Mouse (Mus musculus) embryonic facial prominence, embryonic 10.5 days (tissue): Measurements from ENCODE around the gene Hilpda. TPM values are rescaled to one million over a fixed set of nuclear protein-coding genes. Genes with fewer than 3 reads are reported as not detected.

Experiments
- DNase-seq: peaks from one replicate; pipeline ENCODE4 v3.0.0-alpha.2; 2017; ENCODE audit warnings: low spot score
- H3K27ac ChIP-seq: fragments of 300-500 bp; sonication (generic); replicated peaks from 2 replicates; pipeline ENCODE4 v1.5.1; 2016; ENCODE audit warnings: mild to moderate bottlenecking
- H3K27me3 ChIP-seq: fragments of 300-500 bp; sonication (generic); replicated peaks from 2 replicates; pipeline ENCODE4 v1.6.1; 2016; ENCODE audit warnings: low read depth, mild to moderate bottlenecking; ENCODE audit not compliant: poor library complexity, severe bottlenecking
- H3K36me3 ChIP-seq: fragments of 300-500 bp; sonication (generic); replicated peaks from 2 replicates; pipeline ENCODE4 v1.6.1; 2016; ENCODE audit warnings: mild to moderate bottlenecking, moderate library complexity
- H3K4me1 ChIP-seq: fragments of 300-500 bp; sonication (generic); 2 replicates; pipeline ENCODE4 v1.6.1; 2016
- H3K4me3 ChIP-seq: fragments of 300-500 bp; sonication (generic); 2 replicates; pipeline ENCODE4 v1.5.1; 2016; ENCODE audit warnings: mild to moderate bottlenecking, moderate library complexity
- H3K9me3 ChIP-seq: fragments of 300-500 bp; sonication (generic); 2 replicates; pipeline ENCODE4 v1.6.1; 2016; ENCODE audit warnings: mild to moderate bottlenecking
- WGBS: fragments of 180-500 bp; shearing (Covaris S2); methylation state at CpG from one replicate; pipeline ENCODE4 v1.1.7; 2016; 5-methylcytosine and 5-hydroxymethylcytosine counted together
- polyA plus RNA-seq: library from polyadenylated mRNA; unstranded; fragments of >200 nt; fragmentation: Nextera tagmentation; extraction: Ambion mirVana; gene quantifications from 2 replicates; pipeline ENCODE4 v1.2.1, GENCODE M21; 2016

Hilpda gene
- polyA plus RNA-seq, 1 experiment from 2014 or later: 35.3 TPM

DNA sequence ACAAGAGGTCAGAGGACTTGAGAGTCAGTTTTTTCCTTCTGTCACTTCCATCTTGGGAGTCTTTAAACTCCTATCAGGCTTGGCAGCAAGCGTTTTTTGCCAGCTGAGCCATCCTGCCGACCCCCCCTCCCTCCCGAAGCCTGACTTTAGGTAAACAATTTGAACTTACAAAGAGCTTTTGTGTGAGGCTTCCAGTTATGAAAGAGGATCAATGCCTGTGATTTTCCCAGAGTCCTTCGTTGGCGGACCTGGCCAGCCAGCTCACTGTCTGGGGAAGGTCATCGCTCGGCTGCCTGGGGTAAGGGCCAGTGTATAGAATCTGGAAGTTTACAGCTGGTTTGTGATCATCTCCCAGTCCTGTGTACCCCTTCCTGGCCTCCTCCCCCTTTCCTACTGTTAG is 8.4 kb downstream of the Hilpda start:
- WGBS: 35% methylated on average over 7 of the region's 7 CpGs
- no peak for DNase-seq
- Histone ChIP-seq H3K4me1 (peaks cover 16% of the 10 kb centered on the region), H3K27ac (peak overlapping the region; percentile 37; the same call in 1 of the 2 replicates), H3K4me3 (no peak overlapping the region), H3K9me3 (no peaks in the 10 kb centered on the region), H3K27me3 (no peaks in the 10 kb centered on the region), H3K36me3 (peaks cover 4% of the 10 kb centered on the region)

DNA sequence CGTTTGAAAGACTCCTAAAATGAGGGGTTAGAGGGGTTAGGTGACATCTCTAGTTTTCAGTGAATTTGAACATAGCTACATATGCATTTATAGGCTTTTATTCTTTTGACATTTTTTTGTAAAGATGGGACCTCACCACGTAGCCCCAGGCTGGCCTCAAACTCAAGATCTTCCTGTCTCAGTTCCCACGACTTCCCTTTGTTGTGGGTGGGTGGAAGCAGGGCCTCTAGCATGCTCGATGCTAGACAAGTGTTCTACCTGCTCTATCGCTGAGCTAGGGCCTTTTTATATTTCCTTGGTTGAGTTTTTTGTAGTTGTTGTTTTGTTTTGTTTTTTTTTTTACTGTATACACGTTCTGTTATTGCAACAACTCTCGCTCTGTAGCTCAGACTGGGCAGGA is 14.6 kb downstream of the Hilpda start:
- no peaks in the 10 kb centered on the region for H3K4me1 ChIP-seq
- H3K9me3 ChIP-seq: no peaks in the 10 kb centered on the region
- DNase-seq: no peak
- no peak overlapping the region for H3K27ac ChIP-seq
- no peak overlapping the region for H3K4me3 ChIP-seq
- WGBS: 74% methylated on average over 7 of the region's 7 CpGs
- H3K27me3 ChIP-seq: peaks cover 8% of the 10 kb centered on the region; the same call in 1 of the 2 replicates
- H3K36me3 ChIP-seq: no peaks in the 10 kb centered on the region

DNA sequence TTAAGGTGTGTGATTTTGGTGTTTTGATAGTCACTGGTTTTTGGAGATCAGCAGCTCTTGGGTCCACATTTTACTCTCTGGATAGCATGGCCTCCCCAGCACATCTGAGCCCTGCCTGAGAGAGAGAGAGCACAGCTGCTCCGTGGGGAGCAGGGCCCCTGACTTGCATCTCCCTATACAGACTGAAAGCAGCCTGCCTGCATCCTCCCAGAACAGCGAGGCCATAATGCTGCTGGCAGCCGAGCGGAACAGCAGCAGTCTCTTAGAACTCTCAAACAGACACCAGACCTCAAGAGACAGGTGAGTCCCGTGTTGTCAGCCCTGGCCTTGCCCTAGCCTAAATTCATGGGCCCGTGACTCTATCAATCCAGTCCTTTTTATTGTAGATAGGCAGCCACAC is 15.2 kb downstream of the Hilpda start:
- 34% methylated on average over 6 of the region's 6 CpGs for WGBS
- Histone ChIP-seq H3K4me1 (no peaks in the 10 kb centered on the region), H3K27me3 (peaks cover 8% of the 10 kb centered on the region; the same call in 1 of the 2 replicates), H3K36me3 (no peaks in the 10 kb centered on the region), H3K9me3 (no peaks in the 10 kb centered on the region), H3K4me3 (no peak overlapping the region), H3K27ac (no peak overlapping the region)
- no peak for DNase-seq

DNA sequence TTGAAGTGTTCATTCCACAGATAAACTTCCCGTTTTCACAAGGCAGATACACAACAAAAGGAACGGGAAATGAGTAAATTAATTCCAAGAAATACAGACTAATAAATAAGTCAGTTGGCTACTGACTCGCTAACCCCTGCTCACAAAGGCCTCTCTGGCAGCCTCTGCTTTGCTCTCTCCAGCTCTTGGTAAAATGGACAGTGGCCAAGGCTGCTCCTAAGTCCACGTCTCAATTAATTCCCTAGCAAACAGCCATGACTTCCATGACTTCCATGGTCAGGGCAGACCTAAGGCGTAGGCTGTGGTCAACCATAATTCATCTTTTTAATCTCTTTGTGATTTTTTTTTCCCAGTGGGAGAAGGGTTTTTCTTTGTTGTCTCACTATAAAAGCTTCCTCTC is 15.7 kb downstream of the Hilpda start:
- H3K4me3 ChIP-seq: no peak overlapping the region
- 64% methylated on average over 5 of the region's 5 CpGs for WGBS

DNA sequence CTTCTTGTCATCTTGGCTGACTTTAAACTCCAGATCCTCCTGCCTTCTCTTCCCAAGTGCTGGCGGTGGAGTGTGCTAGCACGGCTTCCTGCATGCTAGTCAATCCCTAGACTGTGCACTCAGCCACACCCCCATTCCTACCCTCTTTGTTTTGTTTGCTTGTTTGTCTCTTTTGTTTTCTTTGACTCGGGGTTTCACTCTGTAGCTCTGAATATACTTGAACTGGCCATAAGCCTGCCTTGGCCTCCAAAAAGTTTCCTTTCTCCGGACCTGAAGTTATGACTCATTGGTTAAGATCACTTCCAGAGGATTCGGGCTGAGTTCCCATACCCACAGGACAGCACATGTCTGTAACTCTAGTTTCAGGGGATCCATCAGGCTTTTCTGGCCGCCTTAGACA is 16.4 kb downstream of the Hilpda start:
- no peaks in the 10 kb centered on the region for H3K9me3 ChIP-seq
- H3K36me3 ChIP-seq: no peaks in the 10 kb centered on the region
- H3K27me3 ChIP-seq: peaks cover 8% of the 10 kb centered on the region; the same call in 1 of the 2 replicates
- H3K27ac ChIP-seq: no peak overlapping the region
- WGBS: 67% methylated on average over 6 of the region's 6 CpGs
- no peaks in the 10 kb centered on the region for H3K4me1 ChIP-seq
- no peak for DNase-seq
- H3K4me3 ChIP-seq: no peak overlapping the region

More for the DNA sequence above, 15.7 kb downstream of the Hilpda start:
- Histone ChIP-seq H3K36me3 (no peaks in the 10 kb centered on the region), H3K27me3 (peaks cover 8% of the 10 kb centered on the region; the same call in 1 of the 2 replicates), H3K9me3 (no peaks in the 10 kb centered on the region), H3K4me1 (no peaks in the 10 kb centered on the region), H3K27ac (no peak overlapping the region)
- no peak for DNase-seq

DNA sequence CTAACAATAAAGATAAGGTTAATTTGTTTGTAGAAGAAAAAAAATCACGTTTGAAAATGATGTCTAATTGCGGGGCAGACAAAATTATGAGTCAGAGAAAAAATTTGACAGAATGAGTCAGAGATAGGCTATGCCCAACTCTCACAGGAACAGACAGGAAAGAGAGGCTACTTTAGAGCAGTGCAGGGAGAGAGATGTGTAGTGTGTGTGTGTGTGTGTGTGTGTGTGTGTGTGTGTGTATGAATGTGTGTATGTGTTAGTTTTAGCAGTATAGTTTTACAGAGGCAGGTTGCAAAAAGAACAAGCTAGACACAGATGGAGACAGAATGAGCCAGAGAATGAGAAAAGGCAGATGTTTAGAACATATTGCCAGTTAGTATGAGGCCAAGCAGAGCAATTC is 26.8 kb downstream of the Hilpda start:
- no peak overlapping the region for H3K27ac ChIP-seq
- H3K9me3 ChIP-seq: peaks cover 3% of the 10 kb centered on the region; the same call in 1 of the 2 replicates
- whole genome bisulfite sequencing: 74% methylated on average over 2 of the region's 2 CpGs
- H3K27me3 ChIP-seq: no peaks in the 10 kb centered on the region
- H3K4me3 ChIP-seq: no peak overlapping the region
- peaks cover 12% of the 10 kb centered on the region; the same call in 1 of the 2 replicates for H3K4me1 ChIP-seq
- no peak for DNase-seq
- no peaks in the 10 kb centered on the region for H3K36me3 ChIP-seq

DNA sequence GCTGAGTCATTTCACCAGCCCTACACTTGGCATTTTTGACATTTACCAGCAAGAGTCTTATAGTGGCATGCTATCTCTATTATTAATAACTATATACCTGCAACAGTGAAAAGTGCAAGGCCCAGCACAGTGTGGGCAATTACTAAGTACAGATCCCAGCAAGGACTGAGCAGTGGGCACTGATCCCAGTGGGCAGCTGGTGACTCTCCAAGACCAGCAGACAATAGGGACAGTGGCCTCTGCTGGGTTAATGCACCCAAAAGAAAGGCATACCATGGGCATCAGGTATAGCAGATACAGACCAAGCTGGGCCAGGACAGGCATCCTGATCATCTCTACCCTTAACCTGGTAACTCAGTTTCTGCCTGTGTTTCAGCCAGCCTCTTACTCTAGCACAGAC is 31.0 kb downstream of the Hilpda start:
- Histone ChIP-seq H3K27ac (no peak overlapping the region), H3K36me3 (no peaks in the 10 kb centered on the region), H3K4me3 (no peak overlapping the region), H3K4me1 (peaks cover 9% of the 10 kb centered on the region; the same call in 1 of the 2 replicates), H3K27me3 (no peaks in the 10 kb centered on the region), H3K9me3 (peaks cover 7% of the 10 kb centered on the region; the same call in 1 of the 2 replicates)
- DNase-seq: no peak

DNA sequence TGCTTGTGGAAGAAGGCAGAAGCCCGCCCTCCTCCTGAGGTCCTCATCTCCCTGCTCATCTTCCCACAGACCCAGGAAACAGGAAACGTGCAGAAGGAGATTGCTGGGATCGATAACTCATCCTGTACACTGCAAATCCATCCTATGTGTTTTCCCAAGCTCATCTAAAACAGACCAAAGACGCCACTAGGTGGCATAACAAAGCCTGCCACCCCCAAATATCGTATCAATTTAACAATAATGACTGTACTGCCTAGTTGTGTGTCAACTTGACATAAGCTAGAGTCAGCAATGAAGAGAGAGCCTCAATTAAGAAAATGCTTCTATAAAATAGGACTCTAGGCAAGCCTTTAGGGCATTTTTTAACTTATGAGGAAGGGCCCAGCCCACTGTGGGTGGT is 31.4 kb downstream of the Hilpda start:
- H3K4me1 ChIP-seq: peaks cover 9% of the 10 kb centered on the region; the same call in 1 of the 2 replicates
- 51% methylated on average over 5 of the region's 5 CpGs for WGBS
- no peaks in the 10 kb centered on the region for H3K36me3 ChIP-seq
- H3K9me3 ChIP-seq: peaks cover 7% of the 10 kb centered on the region; the same call in 1 of the 2 replicates
- H3K27me3 ChIP-seq: no peaks in the 10 kb centered on the region
- H3K27ac ChIP-seq: no peak overlapping the region
- no peak for DNase-seq
- no peak overlapping the region for H3K4me3 ChIP-seq

DNA sequence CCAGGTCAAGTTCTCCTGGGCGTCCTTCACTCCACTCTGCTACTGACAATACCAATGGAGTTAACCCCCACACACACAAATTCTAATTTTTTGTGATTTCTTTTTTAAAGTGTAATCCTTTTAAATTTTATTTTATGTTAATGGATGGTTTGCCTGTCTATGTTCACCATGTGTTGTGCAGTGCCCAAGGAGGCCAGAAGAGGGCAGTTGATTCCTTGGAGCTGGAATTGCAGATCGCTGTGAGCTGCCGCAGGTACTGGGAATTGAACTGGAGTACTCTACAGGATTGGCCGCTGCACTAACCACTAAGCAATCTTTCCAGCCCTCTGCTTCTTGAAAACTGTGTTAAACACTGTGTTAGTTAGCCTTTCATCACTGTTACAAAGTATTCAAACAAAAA is 33.2 kb downstream of the Hilpda start:
- DNase-seq: no peak
- WGBS: 87% methylated on average over 4 of the region's 4 CpGs
- 0 out of 2 replicates have a peak, but pooled peaks cover 4% of the 10 kb centered on the region for H3K9me3 ChIP-seq
- peaks cover 9% of the 10 kb centered on the region; the same call in 1 of the 2 replicates for H3K4me1 ChIP-seq
- H3K4me3 ChIP-seq: no peak overlapping the region
- no peak overlapping the region for H3K27ac ChIP-seq
- no peaks in the 10 kb centered on the region for H3K27me3 ChIP-seq
- no peaks in the 10 kb centered on the region for H3K36me3 ChIP-seq

DNA sequence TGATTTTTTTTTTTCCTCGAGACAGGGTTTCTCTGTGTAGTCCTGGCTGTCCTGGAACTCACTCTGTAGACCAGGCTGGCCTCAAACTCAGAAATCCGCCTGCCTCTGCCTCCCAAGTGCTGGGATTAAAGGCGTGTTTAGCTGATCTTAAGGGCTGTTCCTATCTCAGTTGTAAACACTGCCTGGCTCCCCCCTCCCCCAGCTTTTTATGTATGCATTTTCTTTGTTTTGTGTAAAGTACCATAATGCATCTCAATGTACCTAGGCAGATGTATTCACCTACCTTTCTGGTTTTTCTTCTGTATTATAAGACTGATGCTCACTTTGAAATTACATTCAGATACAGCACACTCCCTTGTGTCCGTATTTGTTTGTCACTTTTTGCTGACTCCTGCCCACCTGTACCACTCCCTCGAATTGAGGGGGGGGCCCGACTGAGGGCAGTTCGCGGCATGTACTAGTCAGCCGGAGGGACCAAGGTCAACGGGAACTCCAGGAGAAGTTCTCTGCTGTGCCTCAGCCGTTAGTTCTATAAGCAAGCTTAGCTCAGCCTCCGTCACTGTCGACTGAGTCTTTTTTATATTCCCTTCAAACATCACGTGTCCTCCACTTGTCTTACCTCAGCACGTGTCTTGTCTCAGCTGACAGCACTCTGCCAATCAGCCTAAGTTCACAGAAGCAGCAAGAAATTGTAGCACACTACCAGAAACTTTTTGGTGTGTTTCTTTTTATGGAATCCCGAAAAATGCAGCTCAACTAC is 36.7 kb downstream of the Hilpda start:
- Histone ChIP-seq H3K9me3 (0 out of 2 replicates have a peak, but pooled peaks cover 4% of the 10 kb centered on the region), H3K27me3 (no peaks in the 10 kb centered on the region), H3K4me1 (no peaks in the 10 kb centered on the region), H3K36me3 (no peaks in the 10 kb centered on the region), H3K4me3 (no peak overlapping the region), H3K27ac (no peak overlapping the region)
- no peak for DNase-seq
- 88% methylated on average over 16 of the region's 16 CpGs for WGBS

DNA sequence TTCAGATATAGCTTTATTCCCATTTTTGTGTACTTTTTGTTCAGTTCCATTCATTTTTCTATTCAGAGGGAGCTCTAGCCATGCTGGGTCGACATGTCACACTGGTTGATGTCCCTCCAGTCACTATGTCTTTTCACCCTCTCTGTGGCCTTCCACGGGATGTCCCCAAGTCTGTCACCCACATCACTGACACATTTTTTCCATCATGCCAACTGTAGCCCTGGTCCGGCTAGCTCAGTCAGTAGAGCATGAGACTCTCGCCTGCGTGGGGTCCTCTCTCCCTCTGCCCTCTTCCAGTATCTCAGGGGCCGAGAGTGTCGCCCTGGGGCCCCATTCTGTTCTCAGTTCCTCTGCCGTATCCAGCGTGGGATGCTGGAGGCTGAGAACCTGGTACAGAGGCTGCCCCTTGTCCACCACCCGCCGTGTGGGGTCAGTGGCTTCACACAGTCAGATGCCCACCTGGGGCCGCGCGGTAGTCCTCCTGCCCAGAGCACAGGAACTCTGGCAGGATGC is 41.5 kb downstream of the Hilpda start:
- no peak for DNase-seq
- WGBS: 60% methylated on average over 14 of the region's 14 CpGs
- H3K4me1 ChIP-seq: peaks cover 3% of the 10 kb centered on the region; the same call in 1 of the 2 replicates
- H3K9me3 ChIP-seq: no peaks in the 10 kb centered on the region
- H3K27me3 ChIP-seq: no peaks in the 10 kb centered on the region
- H3K36me3 ChIP-seq: no peaks in the 10 kb centered on the region
- no peak overlapping the region for H3K4me3 ChIP-seq
- H3K27ac ChIP-seq: no peak overlapping the region

DNA sequence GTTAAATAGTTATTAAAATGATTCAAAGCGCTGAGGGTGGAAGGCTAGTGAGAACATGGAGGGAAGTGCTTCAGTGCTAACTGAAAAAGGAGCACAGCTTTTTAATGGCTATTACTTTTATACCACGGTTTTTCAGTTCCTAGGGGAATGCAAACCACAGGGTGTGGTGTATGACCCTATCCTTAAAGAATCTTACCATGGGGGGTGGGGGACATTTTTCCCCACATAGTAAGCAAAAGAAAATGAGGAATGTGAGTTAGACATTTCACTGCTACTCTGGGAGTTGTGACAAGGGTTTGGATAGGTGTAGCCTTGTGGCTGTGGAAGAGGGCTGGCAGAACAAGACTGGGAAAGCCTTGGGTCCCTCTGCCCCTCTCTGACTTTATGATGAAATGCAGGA is 45.0 kb downstream of the Hilpda start:
- H3K4me3 ChIP-seq: no peak overlapping the region
- DNase-seq: no peak
- H3K27me3 ChIP-seq: no peaks in the 10 kb centered on the region
- WGBS: 86% methylated on average over 2 of the region's 2 CpGs
- H3K4me1 ChIP-seq: peaks cover 6% of the 10 kb centered on the region; the same call in 1 of the 2 replicates
- H3K36me3 ChIP-seq: no peaks in the 10 kb centered on the region
- no peaks in the 10 kb centered on the region for H3K9me3 ChIP-seq
- H3K27ac ChIP-seq: no peak overlapping the region

DNA sequence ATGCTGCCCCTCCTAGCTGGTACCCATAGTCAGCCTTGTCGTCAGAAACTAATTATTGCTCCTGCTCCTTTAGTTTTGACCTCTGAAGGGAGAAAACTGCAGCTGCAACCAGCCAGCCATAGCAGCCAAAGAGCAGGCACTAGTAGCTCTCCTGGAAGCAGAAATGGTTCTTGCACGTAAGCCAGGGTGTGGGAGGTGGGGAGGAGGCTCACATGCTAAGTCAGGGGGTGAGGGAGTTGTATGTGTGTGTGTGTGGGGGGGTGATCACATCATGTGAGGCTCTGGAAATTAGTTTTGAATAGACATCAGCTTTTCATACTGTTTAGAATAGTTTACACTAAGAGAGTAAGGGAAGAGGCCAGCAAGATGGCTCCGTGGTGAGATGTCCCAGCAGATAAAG is 45.7 kb downstream of the Hilpda start:
- H3K27ac ChIP-seq: no peak overlapping the region
- H3K9me3 ChIP-seq: no peaks in the 10 kb centered on the region
- no peak overlapping the region for H3K4me3 ChIP-seq
- WGBS: 73% methylated on average over 3 of the region's 3 CpGs
- no peaks in the 10 kb centered on the region for H3K36me3 ChIP-seq
- peaks cover 6% of the 10 kb centered on the region; the same call in 1 of the 2 replicates for H3K4me1 ChIP-seq
- no peak for DNase-seq
- no peaks in the 10 kb centered on the region for H3K27me3 ChIP-seq
